Mouse (Mus musculus) limb, embryonic 15.5 days (tissue): ENCODE data around the gene Rora. TPM values are rescaled to one million over a fixed set of nuclear protein-coding genes. Genes with fewer than 3 reads are reported as not detected.

Source experiments
- ATAC-seq: fragments of 200-750 bp; cut with Nextera tagmentation; 2 replicates; pipeline ENCODE4 v1.8.0; 2017; ENCODE audit warnings: low read depth, moderate TSS enrichment; ENCODE audit not compliant: insufficient number of reproducible peaks, low FRiP score, low TSS enrichment
- H3K27ac ChIP-seq: fragments of 300-500 bp; sonication (generic); 2 replicates; pipeline ENCODE4 v1.5.1; 2015; ENCODE audit warnings: moderate library complexity, mild to moderate bottlenecking, inconsistent platforms
- H3K27me3 ChIP-seq: fragments of 300-500 bp; sonication (generic); 2 replicates; pipeline ENCODE4 v1.6.1; 2015; ENCODE audit warnings: inconsistent platforms
- H3K36me3 ChIP-seq: fragments of 300-500 bp; sonication (generic); 2 replicates; pipeline ENCODE4 v1.6.1; 2015; ENCODE audit warnings: inconsistent platforms
- H3K4me1 ChIP-seq: fragments of 300-500 bp; sonication (generic); 2 replicates; pipeline ENCODE4 v1.6.1; 2015; ENCODE audit warnings: inconsistent platforms
- H3K4me2 ChIP-seq: fragments of 300-500 bp; sonication (generic); 2 replicates; pipeline ENCODE4 v1.6.1; 2015; ENCODE audit warnings: mild to moderate bottlenecking, inconsistent platforms
- H3K4me3 ChIP-seq: fragments of 300-500 bp; sonication (generic); 2 replicates; pipeline ENCODE4 v1.5.1; 2015; ENCODE audit warnings: mild to moderate bottlenecking, inconsistent platforms
- H3K9ac ChIP-seq: fragments of 300-500 bp; sonication (generic); 2 replicates; pipeline ENCODE4 v1.6.1; 2015; ENCODE audit warnings: inconsistent platforms
- H3K9me3 ChIP-seq: fragments of 300-500 bp; sonication (generic); 2 replicates; pipeline ENCODE4 v1.6.1; 2016; ENCODE audit warnings: inconsistent platforms
- WGBS: fragments of 180-500 bp; shearing (Covaris S2); methylation state at CpG from one replicate; pipeline ENCODE4 v1.1.7; 2015; 5-methylcytosine and 5-hydroxymethylcytosine counted together
- polyA plus RNA-seq: library from polyadenylated mRNA; unstranded; fragments of >200 nt; fragmentation: Nextera tagmentation; extraction: Ambion mirVana; gene quantifications from 2 replicates; pipeline ENCODE4 v1.2.1, GENCODE M21; 2015

Gene Rora
- polyA plus RNA-seq, 1 experiment from 2014 or later = 25.4 TPM

DNA sequence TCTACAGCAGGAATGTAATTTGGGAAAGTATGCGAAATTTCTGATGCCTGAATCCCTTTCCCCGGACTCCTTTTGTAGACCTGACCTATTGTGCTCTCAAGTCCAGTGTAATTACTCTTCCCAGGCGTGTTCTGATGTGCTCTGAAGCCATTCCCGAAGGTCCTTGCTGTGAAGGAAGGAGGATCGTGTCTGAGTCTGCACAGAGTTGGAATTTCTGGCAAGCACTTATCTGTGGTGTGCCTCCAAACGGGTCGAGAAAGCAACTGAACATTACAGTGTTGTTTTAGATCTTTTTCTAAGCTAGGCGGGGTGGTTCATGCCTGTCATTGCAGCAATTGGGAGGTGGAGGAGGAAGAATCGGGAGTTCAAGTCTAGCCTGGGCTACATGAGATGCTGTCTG is 350.9 kb downstream of the Rora start:
- Histone ChIP-seq H3K9me3 (no peaks in the 10 kb centered on the region), H3K9ac (no peak overlapping the region), H3K27me3 (no peaks in the 10 kb centered on the region), H3K36me3 (no peaks in the 10 kb centered on the region), H3K4me2 (no peak overlapping the region), H3K4me3 (no peak overlapping the region), H3K27ac (no peak overlapping the region), H3K4me1 (no peaks in the 10 kb centered on the region)
- WGBS = 74% methylated on average over 9 of the region's 9 CpGs
- ATAC-seq = no peak

DNA sequence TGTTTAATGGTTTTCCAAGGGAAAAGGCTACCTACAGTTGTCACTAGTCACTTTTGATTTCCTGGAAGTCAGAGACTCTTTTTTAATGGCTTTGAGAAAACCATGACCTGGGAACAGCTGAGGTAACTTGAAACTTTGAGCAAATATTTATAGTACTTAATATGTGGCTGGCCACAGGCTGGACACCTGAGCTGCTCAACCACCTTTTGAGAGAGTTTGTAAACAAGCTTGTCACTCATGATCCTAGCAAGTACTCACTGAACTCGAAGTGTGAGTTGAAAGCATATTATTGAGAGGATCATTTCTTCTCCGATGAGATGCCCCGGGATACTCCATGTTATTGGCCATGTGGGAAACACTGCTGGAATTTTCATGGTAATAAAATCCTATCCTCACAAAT is 353.1 kb downstream of the Rora start:
- no peak overlapping the region for H3K27ac ChIP-seq
- no peaks in the 10 kb centered on the region for H3K4me1 ChIP-seq
- H3K9ac ChIP-seq = no peak overlapping the region
- no peaks in the 10 kb centered on the region for H3K36me3 ChIP-seq
- no peak overlapping the region for H3K4me3 ChIP-seq
- H3K9me3 ChIP-seq = no peaks in the 10 kb centered on the region
- no peaks in the 10 kb centered on the region for H3K27me3 ChIP-seq
- no peak for ATAC-seq
- 56% methylated on average over 3 of the region's 3 CpGs for WGBS
- H3K4me2 ChIP-seq = no peak overlapping the region

DNA sequence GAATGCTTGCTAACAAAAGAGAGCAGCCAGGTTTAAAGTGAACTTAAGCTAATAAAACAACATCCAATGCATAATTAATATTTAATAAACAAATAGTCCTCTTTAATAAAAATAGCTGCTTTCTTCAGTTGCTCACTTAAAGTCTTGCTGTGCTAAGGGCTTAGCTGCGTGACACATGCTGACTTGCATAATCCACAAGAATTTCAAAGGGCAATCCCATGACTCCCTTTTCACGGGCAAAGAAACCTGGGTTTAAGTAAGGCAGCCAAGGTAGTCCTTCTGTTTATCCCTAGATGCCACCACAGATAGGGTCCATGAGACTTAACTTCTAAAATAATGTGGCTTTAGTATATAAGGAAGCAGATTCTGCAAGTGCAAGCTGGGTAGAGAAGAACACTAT is 355.1 kb downstream of the Rora start:
- H3K4me3 ChIP-seq = no peak overlapping the region
- H3K27ac ChIP-seq = no peak overlapping the region
- WGBS = 73% methylated on average over 2 of the region's 2 CpGs
- H3K9me3 ChIP-seq = no peaks in the 10 kb centered on the region
- no peaks in the 10 kb centered on the region for H3K4me1 ChIP-seq
- no peaks in the 10 kb centered on the region for H3K36me3 ChIP-seq
- no peak overlapping the region for H3K9ac ChIP-seq
- no peak overlapping the region for H3K4me2 ChIP-seq
- ATAC-seq = no peak
- H3K27me3 ChIP-seq = no peaks in the 10 kb centered on the region

DNA sequence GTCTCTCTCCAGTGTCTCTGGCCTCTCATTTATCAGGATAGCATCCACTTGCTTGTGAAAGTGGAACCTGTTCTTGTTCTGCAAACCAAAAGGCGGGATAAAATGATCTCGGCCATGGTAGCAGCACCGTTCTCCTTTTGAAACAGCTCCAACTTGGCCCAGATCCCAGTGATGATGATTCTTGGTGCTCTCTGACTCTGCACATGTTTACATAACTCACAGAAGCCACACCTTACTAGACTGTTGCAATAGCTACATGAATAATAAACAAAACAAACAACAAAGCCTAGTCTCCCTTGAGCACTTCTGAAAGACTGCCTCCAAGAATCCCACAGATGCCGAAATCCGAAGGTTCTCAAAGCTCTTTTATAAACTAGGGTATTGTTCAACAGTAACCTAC is 357.3 kb downstream of the Rora start:
- H3K36me3 ChIP-seq = no peaks in the 10 kb centered on the region
- no peaks in the 10 kb centered on the region for H3K4me1 ChIP-seq
- no peaks in the 10 kb centered on the region for H3K9me3 ChIP-seq
- no peak overlapping the region for H3K4me3 ChIP-seq
- no peak overlapping the region for H3K27ac ChIP-seq
- no peaks in the 10 kb centered on the region for H3K27me3 ChIP-seq
- WGBS = 67% methylated on average over 5 of the region's 5 CpGs
- no peak overlapping the region for H3K4me2 ChIP-seq
- no peak for ATAC-seq
- no peak overlapping the region for H3K9ac ChIP-seq

DNA sequence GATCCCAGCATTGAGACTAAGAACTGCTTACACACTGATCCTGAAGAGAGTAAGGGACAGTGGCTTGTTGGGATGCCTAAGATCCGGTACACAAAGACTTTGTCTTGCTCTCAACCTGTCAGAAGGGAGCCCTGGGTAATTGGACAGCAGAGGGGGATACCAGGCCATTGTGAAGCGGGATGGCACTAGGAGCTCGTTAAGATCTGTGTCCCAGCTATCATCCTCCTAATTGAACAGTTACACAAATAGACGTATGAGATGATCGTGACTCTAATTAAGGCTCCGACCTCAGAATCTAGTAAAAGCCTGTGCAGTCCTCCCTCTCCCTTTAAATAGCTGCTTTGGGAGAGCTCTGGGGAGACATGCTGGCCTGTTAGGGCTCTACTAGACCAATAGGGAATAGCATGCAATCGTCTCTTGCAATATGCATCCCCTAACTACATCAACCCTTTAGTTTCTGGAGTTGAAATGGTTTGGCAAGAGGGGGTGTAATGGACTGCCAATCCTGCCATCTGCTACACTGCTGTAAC is 359.7 kb downstream of the Rora start:
- H3K9me3 ChIP-seq = no peaks in the 10 kb centered on the region
- WGBS = 73% methylated on average over 7 of the region's 7 CpGs

DNA sequence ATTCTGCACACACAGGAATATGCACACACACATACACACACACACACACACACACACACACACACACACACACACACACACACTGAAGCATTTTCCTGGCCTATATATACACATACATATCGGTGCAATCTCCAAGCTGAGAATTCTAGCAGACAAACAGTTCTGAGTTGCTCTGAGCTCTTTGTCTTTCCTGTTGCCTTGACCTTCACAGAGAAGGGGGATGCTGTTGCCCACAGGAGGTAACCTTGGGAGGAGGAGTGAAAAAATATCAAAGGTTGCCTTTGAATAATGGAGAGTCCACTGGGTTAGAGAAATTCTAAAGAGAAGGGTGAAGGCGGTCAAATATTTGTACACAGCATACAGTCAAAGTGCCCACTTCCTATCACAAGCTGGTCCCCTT is 360.6 kb downstream of the Rora start:
- Histone ChIP-seq H3K4me2 (no peak overlapping the region), H3K27me3 (no peaks in the 10 kb centered on the region), H3K27ac (no peak overlapping the region), H3K4me3 (no peak overlapping the region), H3K36me3 (no peaks in the 10 kb centered on the region), H3K4me1 (no peaks in the 10 kb centered on the region), H3K9me3 (no peaks in the 10 kb centered on the region), H3K9ac (no peak overlapping the region)
- ATAC-seq = no peak
- 95% methylated on average over 2 of the region's 2 CpGs for WGBS

More for the DNA sequence above, 359.7 kb downstream of the Rora start:
- Histone ChIP-seq H3K9ac (no peak overlapping the region), H3K4me1 (no peaks in the 10 kb centered on the region), H3K36me3 (no peaks in the 10 kb centered on the region), H3K27me3 (no peaks in the 10 kb centered on the region), H3K27ac (no peak overlapping the region), H3K4me2 (no peak overlapping the region), H3K4me3 (no peak overlapping the region)
- no peak for ATAC-seq

DNA sequence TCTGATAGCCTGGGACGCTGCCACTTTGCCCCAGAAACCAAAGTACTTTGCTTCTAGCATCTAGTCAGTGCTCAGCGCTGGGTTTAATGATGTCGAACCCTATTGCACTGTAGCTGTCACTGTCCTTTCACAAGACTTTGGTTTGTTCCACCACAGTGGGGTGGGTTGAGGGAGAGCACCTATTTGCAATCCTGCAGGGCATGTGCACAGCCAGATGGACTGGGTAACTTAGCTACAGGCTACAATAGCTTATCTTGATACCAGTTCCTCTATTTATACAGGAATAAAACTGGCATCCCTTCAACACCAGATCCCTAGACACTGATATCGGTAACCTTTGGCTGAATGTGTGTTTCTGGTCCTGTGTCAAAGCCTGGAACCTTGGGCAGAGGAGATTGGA is 366.8 kb downstream of the Rora start:
- 82% methylated on average over 4 of the region's 4 CpGs for WGBS
- Histone ChIP-seq H3K4me3 (no peak overlapping the region), H3K36me3 (no peaks in the 10 kb centered on the region), H3K27me3 (no peaks in the 10 kb centered on the region), H3K9me3 (no peaks in the 10 kb centered on the region), H3K4me2 (no peak overlapping the region), H3K9ac (no peak overlapping the region), H3K27ac (no peak overlapping the region), H3K4me1 (no peaks in the 10 kb centered on the region)
- no peak for ATAC-seq

DNA sequence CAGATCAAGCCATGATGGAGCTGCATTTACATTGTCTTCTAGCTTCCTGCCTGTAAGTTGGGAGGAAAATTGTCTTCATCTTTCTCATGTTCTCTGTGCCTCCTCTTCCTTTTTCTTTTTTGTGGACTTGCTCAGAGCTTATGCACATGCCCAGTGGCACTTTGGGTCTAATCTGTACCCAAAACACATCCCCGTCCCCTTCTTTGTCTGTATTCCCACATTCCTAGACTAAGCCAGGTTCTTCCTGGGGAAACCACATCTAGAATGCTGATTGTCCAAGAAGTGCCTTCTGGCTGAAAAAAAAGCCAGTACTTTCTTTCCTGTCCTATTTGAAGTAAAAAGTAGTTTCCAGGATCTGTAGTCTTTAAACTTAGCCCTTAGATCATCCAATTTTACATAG is 367.9 kb downstream of the Rora start:
- no peak overlapping the region for H3K4me3 ChIP-seq
- no peak overlapping the region for H3K9ac ChIP-seq
- H3K36me3 ChIP-seq = no peaks in the 10 kb centered on the region
- WGBS = 90% methylated on average over 1 of the region's 1 CpGs
- H3K4me1 ChIP-seq = no peaks in the 10 kb centered on the region
- H3K4me2 ChIP-seq = no peak overlapping the region
- no peak for ATAC-seq
- no peaks in the 10 kb centered on the region for H3K9me3 ChIP-seq
- H3K27me3 ChIP-seq = no peaks in the 10 kb centered on the region
- H3K27ac ChIP-seq = no peak overlapping the region

DNA sequence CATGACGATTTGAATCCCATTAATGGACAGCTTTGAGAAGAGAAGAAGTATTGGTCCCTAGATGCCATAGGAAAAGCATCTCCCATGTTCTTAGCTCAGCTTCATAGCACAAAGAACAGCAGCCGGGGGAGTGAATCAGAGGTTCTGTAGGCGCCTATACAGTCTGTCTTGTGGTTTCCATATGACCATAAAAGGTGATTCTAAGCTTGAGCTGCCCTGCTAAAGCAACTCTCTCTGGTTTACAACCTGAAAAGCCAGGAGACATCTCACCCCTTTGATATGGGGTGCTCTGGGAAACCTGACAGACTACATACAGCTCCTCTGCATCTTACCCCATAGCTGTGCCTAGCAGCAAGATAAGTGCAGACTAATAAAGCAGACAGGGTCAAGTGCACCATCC is 369.7 kb downstream of the Rora start:
- no peak overlapping the region for H3K27ac ChIP-seq
- no peak overlapping the region for H3K4me3 ChIP-seq
- no peaks in the 10 kb centered on the region for H3K36me3 ChIP-seq
- no peak for ATAC-seq
- 77% methylated on average over 3 of the region's 3 CpGs for WGBS
- H3K27me3 ChIP-seq = no peaks in the 10 kb centered on the region
- no peak overlapping the region for H3K9ac ChIP-seq
- H3K4me1 ChIP-seq = no peaks in the 10 kb centered on the region
- H3K9me3 ChIP-seq = no peaks in the 10 kb centered on the region
- H3K4me2 ChIP-seq = no peak overlapping the region

DNA sequence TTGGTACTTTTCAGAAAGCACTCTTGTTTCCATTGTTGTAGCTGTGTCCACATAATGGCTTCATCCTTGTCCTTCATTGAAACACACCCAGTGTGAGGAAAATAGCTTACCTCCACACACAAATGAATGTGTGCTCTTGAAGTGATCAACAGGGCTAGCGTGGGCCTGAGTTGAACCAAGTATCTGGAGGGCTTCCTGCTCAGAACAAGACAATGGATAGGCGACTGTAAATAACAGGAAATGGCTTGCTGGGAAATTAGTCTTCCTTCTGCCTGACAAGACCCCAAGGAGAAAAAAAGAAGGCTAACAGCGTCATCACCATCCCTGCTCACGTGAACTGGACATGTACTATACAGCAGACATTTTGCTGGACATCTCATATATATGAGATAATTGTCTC is 374.6 kb downstream of the Rora start:
- no peaks in the 10 kb centered on the region for H3K9me3 ChIP-seq
- 75% methylated on average over 4 of the region's 4 CpGs for WGBS
- no peak for ATAC-seq
- H3K27me3 ChIP-seq = no peaks in the 10 kb centered on the region
- no peak overlapping the region for H3K4me3 ChIP-seq
- no peak overlapping the region for H3K4me2 ChIP-seq
- no peak overlapping the region for H3K9ac ChIP-seq
- no peaks in the 10 kb centered on the region for H3K4me1 ChIP-seq
- H3K27ac ChIP-seq = no peak overlapping the region
- H3K36me3 ChIP-seq = no peaks in the 10 kb centered on the region

DNA sequence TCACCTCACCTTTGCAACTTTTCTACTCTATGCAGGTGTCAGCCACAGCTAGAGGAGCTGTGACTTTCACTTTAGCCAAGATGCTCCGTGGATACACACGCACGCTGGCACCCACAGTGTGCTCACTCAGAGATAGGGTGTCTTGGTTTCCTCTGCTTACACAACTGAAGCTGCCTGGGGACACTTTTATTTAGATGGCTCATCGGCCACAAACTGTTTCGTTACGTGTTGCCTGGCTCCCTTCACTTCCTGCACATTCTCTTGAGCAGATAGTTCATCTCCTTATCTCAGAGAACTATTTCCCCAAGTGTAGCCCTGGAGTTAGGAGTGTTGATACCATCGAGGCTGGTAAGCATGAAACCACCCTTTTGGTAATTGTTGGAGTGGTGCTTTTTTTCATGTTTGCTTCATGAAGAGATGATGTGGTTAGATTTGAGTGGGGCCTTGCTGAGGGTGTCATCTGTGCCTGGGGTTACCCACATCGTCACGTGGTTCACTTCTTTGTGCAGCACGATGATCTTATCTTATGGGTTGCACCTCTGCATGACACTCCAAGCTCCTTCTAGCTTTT is 380.8 kb downstream of the Rora start:
- 86% methylated on average over 10 of the region's 10 CpGs for WGBS
- Histone ChIP-seq H3K9ac (no peak overlapping the region), H3K27ac (no peak overlapping the region), H3K36me3 (no peaks in the 10 kb centered on the region), H3K4me3 (no peak overlapping the region), H3K27me3 (no peaks in the 10 kb centered on the region), H3K4me2 (no peak overlapping the region), H3K9me3 (no peaks in the 10 kb centered on the region), H3K4me1 (no peaks in the 10 kb centered on the region)
- no peak for ATAC-seq

DNA sequence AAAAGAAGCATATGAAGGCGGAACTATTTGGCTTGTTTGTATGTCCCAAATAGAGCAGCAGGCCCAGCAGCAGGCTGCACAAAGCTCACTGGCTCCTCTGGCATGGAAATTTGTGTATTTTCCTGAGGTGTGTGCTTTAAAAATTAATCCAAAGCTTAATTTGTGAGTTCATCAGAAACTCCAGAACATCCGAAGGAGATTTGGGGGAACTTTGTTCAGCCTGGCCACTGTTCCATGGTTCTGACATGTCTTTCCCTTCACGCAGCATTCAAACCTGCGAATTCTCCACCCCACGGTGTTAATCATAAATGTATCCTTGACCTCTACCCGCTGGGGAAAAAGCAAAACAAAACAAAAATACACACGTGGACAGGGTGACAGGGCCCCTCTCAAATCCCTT is 381.9 kb downstream of the Rora start:
- WGBS = 80% methylated on average over 7 of the region's 7 CpGs
- no peak overlapping the region for H3K27ac ChIP-seq
- H3K36me3 ChIP-seq = no peaks in the 10 kb centered on the region
- H3K4me2 ChIP-seq = no peak overlapping the region
- H3K9me3 ChIP-seq = no peaks in the 10 kb centered on the region
- no peak overlapping the region for H3K4me3 ChIP-seq
- no peaks in the 10 kb centered on the region for H3K27me3 ChIP-seq
- H3K9ac ChIP-seq = no peak overlapping the region
- no peak for ATAC-seq
- no peaks in the 10 kb centered on the region for H3K4me1 ChIP-seq

DNA sequence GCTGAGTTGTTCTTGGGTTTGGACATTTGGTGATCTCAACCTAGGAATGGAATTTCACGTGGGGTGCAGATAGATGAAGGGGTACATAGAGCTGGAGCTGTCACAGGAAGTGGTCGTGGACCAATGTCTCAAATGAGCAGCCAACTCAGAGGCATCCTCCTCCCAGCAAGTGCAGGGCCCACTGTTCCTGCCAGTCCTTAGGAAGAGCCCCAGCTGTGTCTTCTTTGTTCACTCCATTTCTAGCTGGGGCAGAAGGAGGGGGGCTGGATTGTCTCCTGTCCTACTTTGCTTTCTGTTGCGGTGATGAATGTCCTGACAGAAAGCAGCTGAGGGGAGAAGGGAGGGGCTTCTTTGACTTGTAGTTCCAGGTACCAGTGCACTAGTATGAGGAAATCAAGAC is 382.7 kb downstream of the Rora start:
- Histone ChIP-seq H3K4me1 (no peaks in the 10 kb centered on the region), H3K27ac (no peak overlapping the region), H3K9ac (no peak overlapping the region), H3K36me3 (no peaks in the 10 kb centered on the region), H3K4me3 (no peak overlapping the region), H3K9me3 (no peaks in the 10 kb centered on the region), H3K4me2 (no peak overlapping the region), H3K27me3 (no peaks in the 10 kb centered on the region)
- no peak for ATAC-seq
- 67% methylated on average over 3 of the region's 3 CpGs for WGBS
